Mouse (Mus musculus) heart, adult 2 months (tissue): Measurements from ENCODE around the gene Mslnl. TPM values are rescaled to one million over a fixed set of nuclear protein-coding genes. Genes with fewer than 3 reads are reported as not detected.

ENCODE experiments used
- DNase-seq, 2 experiments: peaks; one replicate each; pipeline ENCODE4 v3.0.0; 2021
- H3K27ac ChIP-seq: fragments of 200-600 bp; 2 replicates; pipeline ENCODE4 v1.8.1; 2022
- H3K27me3 ChIP-seq: fragments of 200-500 bp; 2 replicates; pipeline ENCODE4 v1.6.1; 2012; ENCODE audit warnings: mild to moderate bottlenecking, low read length, inconsistent platforms, mixed read lengths; ENCODE audit not compliant: control insufficient read depth, insufficient read depth
- H3K36me3 ChIP-seq: fragments of 200-500 bp; 2 replicates; pipeline ENCODE4 v1.6.1; 2012; ENCODE audit warnings: low read length, inconsistent platforms; ENCODE audit not compliant: control insufficient read depth, insufficient read depth
- H3K4me1 ChIP-seq: fragments of 200-500 bp; 2 replicates; pipeline ENCODE4 v1.6.1; 2011; ENCODE audit warnings: low read length; ENCODE audit not compliant: control insufficient read depth, insufficient read depth
- H3K4me3 ChIP-seq: fragments of 200-600 bp; 2 replicates; pipeline ENCODE4 v1.8.1; 2022
- H3K79me2 ChIP-seq: fragments of 200-500 bp; replicated peaks from 2 replicates; pipeline ENCODE4 v1.6.1; 2012; ENCODE audit warnings: mild to moderate bottlenecking, inconsistent platforms, low read length, moderate library complexity, mixed read lengths; ENCODE audit not compliant: control insufficient read depth, insufficient read depth
- H3K9ac ChIP-seq: fragments of 200-500 bp; 2 replicates; pipeline ENCODE4 v1.6.1; 2012; ENCODE audit warnings: low read depth, mild to moderate bottlenecking, control low read depth, inconsistent platforms, low read length, mixed read lengths
- CTCF ChIP-seq: fragments of 200-600 bp; IDR thresholded peaks from 2 replicates; pipeline ENCODE4 v1.8.1; 2022; ENCODE audit warnings: antibody characterized with exemption, mild to moderate bottlenecking, moderate library complexity
- EP300 ChIP-seq: fragments of 200-500 bp; IDR thresholded peaks from 2 replicates; pipeline ENCODE4 v1.6.1; 2011; ENCODE audit warnings: low read depth, low read length, control low read depth; ENCODE audit not compliant: insufficient read depth
- POLR2A ChIP-seq: fragments of 200-500 bp; IDR thresholded peaks from 2 replicates; pipeline ENCODE4 v1.6.1; 2011; ENCODE audit warnings: mild to moderate bottlenecking, low read depth, low read length, control low read depth; ENCODE audit not compliant: insufficient read depth
- WGBS: fragments of 180-500 bp; shearing (Covaris S2); methylation state at CpG from one replicate; pipeline ENCODE4 v1.1.7; 2018; 5-methylcytosine and 5-hydroxymethylcytosine counted together
- intact Hi-C: fragments of 180-260 bp; cut with DNase I; formaldehyde crosslinking; loops from one replicate; pipeline ENCODE4 v1.15.1; 2025
- polyA plus RNA-seq: library from polyadenylated mRNA; depleted of rRNA; stranded (reverse); fragments of >200 nt; gene quantifications from 2 replicates; pipeline ENCODE4 v1.2.3, GENCODE M21; 2012
- total RNA-seq, 2 experiments: library from RNA; stranded (reverse); gene quantifications; 2 replicates each; pipeline ENCODE4 v1.2.3; 2021

Mslnl gene
- total and polyA plus RNA-seq, 3 experiments: 0.10 TPM; not detected in 2

- H3K27me3 ChIP-seq: no peaks in the 10 kb centered on the region
- peak overlapping the region; percentile 88 for H3K27ac ChIP-seq
- peaks cover 12% of the 10 kb centered on the region for H3K4me1 ChIP-seq
- intact Hi-C loops: no loop called here
- peak; percentile 87 to 91 for DNase-seq
- WGBS: under 1% methylated on average over 45 of the region's 45 CpGs
- no peaks in the 10 kb centered on the region for H3K79me2 ChIP-seq
- TF ChIP-seq CTCF (no peak), EP300 (0 out of 2 replicates have a peak, but pooled peaks have one; percentile 44), POLR2A (peak; percentile 79)
- H3K4me3 ChIP-seq: peak overlapping the region; percentile 56
- no peaks in the 10 kb centered on the region for H3K36me3 ChIP-seq
- H3K9ac ChIP-seq: peak overlapping the region; percentile 81
These were observed 56.1 kb downstream of the Mslnl start for GRCm38 (mm10) chr17:25791843-25792527.

DNA sequence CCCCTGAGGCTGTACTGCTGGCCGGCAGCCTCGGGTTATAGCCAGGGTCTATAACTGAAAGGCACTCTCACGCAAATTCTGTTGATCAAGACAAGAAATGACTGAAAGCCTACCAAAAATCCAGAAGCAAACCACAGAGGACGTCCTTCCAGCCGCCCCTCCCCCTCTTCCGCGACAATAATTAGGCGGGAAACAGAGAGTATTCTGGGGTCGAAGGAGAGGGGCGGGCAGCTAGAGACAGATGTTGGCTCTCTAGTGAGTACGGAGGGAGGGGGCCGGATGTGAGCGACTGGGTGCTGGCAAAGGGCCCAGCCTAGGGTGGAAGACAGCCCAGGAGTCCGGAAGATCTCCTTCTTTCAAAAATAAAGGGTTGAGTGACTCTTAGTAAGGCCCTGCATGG is 56.8 kb downstream of the Mslnl start, which contains the start of gene Fam173a:
TSS of gene Fam173a (minus strand) at position 287 of the 400 bp plus-strand sequence.
- under 1% methylated on average over 14 of the region's 14 CpGs for WGBS
- intact Hi-C loops: no loop called here

GRCm38 (mm10) chr17:25794197-25794596 is 58.4 kb downstream of the Mslnl start:
- Histone ChIP-seq H3K4me3 (no peak overlapping the region), H3K36me3 (no peaks in the 10 kb centered on the region), H3K27me3 (no peaks in the 10 kb centered on the region), H3K27ac (no peak overlapping the region), H3K4me1 (peaks cover 13% of the 10 kb centered on the region), H3K79me2 (no peaks in the 10 kb centered on the region), H3K9ac (no peak overlapping the region)
- WGBS: 64% methylated on average over 13 of the region's 13 CpGs
- no peak for DNase-seq
- TF ChIP-seq POLR2A (no peak), EP300 (no peak), CTCF (no peak)
- intact Hi-C loops: no loop called here

More for the DNA sequence above, 56.8 kb downstream of the Mslnl start, which contains the start of gene Fam173a:
- Histone ChIP-seq H3K4me3 (peak within 1 kb of the TSS; percentile 56), H3K36me3 (no peaks in the 10 kb centered on the region), H3K27me3 (no peaks in the 10 kb centered on the region), H3K4me1 (peaks cover 13% of the 10 kb centered on the region), H3K27ac (peak within 1 kb of the TSS; percentile 88), H3K9ac (peak within 1 kb of the TSS; percentile 81), H3K79me2 (no peaks in the 10 kb centered on the region)
- peak; percentile 81 to 87 for DNase-seq
- TF ChIP-seq POLR2A (peak; percentile 25; the same call in 1 of the 2 replicates), EP300 (no peak)

- H3K36me3 ChIP-seq: no peaks in the 10 kb centered on the region
- peaks cover 13% of the 10 kb centered on the region for H3K4me1 ChIP-seq
- H3K4me3 ChIP-seq: no peak overlapping the region
- H3K27me3 ChIP-seq: no peaks in the 10 kb centered on the region
- DNase-seq: no peak
- H3K27ac ChIP-seq: no peak overlapping the region
- WGBS: 93% methylated on average over 17 of the region's 17 CpGs
- intact Hi-C loops: no loop called here
- no peaks in the 10 kb centered on the region for H3K79me2 ChIP-seq
- H3K9ac ChIP-seq: no peak overlapping the region
- no peak for TF ChIP-seq POLR2A
- TF ChIP-seq CTCF: no peak
- no peak for TF ChIP-seq EP300
These were observed 59.2 kb downstream of the Mslnl start for GRCm38 (mm10) chr17:25794998-25795397.

DNA sequence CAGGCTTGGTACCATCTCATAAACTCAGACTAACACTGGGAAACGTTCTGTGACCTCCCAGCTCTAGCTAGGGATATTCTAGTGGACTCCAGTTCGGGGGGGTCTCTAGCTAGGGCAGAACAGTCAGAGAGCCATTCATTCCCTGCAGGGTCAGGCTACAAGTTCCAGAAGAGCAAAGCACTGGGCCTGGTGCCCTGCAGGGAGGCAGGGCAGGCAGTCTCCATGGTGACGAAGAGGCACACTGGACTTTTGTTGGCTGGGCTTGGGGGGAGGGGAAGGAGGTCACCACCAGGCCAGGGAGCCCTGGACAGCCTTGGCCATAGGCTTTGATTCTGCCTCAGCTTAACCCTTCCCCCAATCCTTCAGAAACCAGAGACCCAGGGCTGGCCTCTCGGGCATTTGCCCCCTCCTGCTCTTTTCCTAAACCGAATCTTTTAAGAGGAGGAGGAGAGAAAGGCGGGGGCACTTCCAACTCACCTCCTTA is 59.8 kb downstream of the Mslnl start, which contains the start of gene AC134908.4:
TSS of gene AC134908.4 (minus strand) at position 51 of the 484 bp plus-strand sequence.
- Histone ChIP-seq H3K27ac (peak within 1 kb of the TSS; percentile 55; the same call in 1 of the 2 replicates), H3K9ac (peak within 1 kb of the TSS; percentile 72), H3K27me3 (no peaks in the 10 kb centered on the region), H3K79me2 (no peaks in the 10 kb centered on the region), H3K4me3 (peak within 1 kb of the TSS; percentile 65), H3K4me1 (peaks cover 13% of the 10 kb centered on the region), H3K36me3 (no peaks in the 10 kb centered on the region)
- TF ChIP-seq CTCF (no peak), POLR2A (no peak), EP300 (no peak)
- 62% methylated on average over 6 of the region's 6 CpGs for WGBS
- intact Hi-C loops: no loop called here
- no peak for DNase-seq

- peaks cover 13% of the 10 kb centered on the region for H3K4me1 ChIP-seq
- H3K27me3 ChIP-seq: no peaks in the 10 kb centered on the region
- H3K36me3 ChIP-seq: no peaks in the 10 kb centered on the region
- DNase-seq: peak; percentile 66
- TF ChIP-seq EP300: no peak
- TF ChIP-seq POLR2A: no peak
- no peak for TF ChIP-seq CTCF
- intact Hi-C loops: no loop called here
- H3K9ac ChIP-seq: peak overlapping the region; percentile 72
- H3K79me2 ChIP-seq: no peaks in the 10 kb centered on the region
- peak overlapping the region; percentile 65 for H3K4me3 ChIP-seq
- WGBS: 3% methylated on average over 37 of the region's 37 CpGs
- H3K27ac ChIP-seq: peak overlapping the region; percentile 55; the same call in 1 of the 2 replicates
These were observed 60.4 kb downstream of the Mslnl start for GRCm38 (mm10) chr17:25796211-25796771.
